Mouse (Mus musculus): ENCODE measurements around the gene Insl3. TPM values are rescaled to one million over a fixed set of nuclear protein-coding genes. Genes with fewer than 3 reads are reported as not detected.
A peak's percentile ranks its signal among the peaks of the same experiment; 100 is the strongest.

Gene Insl3
- polyA plus RNA-seq, 1 experiment from 2014 or later: 1.9 TPM

DNA sequence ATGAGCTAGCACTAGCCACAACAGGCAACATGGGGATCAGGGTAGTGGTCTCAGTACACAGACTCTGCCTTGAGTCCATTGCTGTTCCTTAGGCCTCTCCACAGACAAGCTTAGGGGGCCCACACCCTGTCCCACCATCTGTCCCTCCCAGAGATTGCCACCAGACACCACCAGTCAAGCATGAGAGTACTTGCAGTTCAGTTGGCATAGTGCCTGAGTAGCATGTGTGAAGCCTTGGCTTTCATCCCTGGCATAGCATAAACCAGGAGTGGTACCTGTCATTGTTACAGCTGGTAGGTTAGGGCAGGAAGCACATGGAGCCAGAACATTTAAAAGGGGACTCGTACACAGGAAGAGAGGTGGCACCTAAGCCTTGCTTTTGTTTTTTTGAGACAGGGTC is 29.3 kb upstream of the Insl3 start:
- DNase-seq (ENCODE audit: low spot score) (no peak), ATAC-seq (ENCODE audit: low FRiP score, low TSS enrichment) (no peak)
- no peaks in the 10 kb centered on the region for H3K36me3 ChIP-seq (ENCODE audit: control insufficient read depth, insufficient read depth, low read length)
- no peak overlapping the region for H3K4me3 ChIP-seq (ENCODE audit: low read depth, low read length)
- no peaks in the 10 kb centered on the region for H3K4me1 ChIP-seq (replicated peaks; ENCODE audit: control insufficient read depth, insufficient read depth)
- H3K27ac ChIP-seq (replicated peaks): no peak overlapping the region
- H3K27me3 ChIP-seq (ENCODE audit: control insufficient read depth, insufficient read depth, low read length): peaks cover 4% of the 10 kb centered on the region; the same call in 1 of the 2 replicates
- no peak overlapping the region for H3K4me2 ChIP-seq (replicated peaks; ENCODE audit: low read depth)
- TF ChIP-seq CTCF (IDR thresholded peaks at IDR 0.05; ENCODE audit: low read depth): no peak
- no peak for TF ChIP-seq EP300 (optimal IDR thresholded peaks at IDR 0.05)
- 56% methylated on average over 1 of the region's 1 CpGs for WGBS
- H3K9me3 ChIP-seq (ENCODE audit: control insufficient read depth, low read length): no peaks in the 10 kb centered on the region
- peak overlapping the region; percentile 8; the same call in 1 of the 2 replicates for H3K9ac ChIP-seq (ENCODE audit: low read length)

DNA sequence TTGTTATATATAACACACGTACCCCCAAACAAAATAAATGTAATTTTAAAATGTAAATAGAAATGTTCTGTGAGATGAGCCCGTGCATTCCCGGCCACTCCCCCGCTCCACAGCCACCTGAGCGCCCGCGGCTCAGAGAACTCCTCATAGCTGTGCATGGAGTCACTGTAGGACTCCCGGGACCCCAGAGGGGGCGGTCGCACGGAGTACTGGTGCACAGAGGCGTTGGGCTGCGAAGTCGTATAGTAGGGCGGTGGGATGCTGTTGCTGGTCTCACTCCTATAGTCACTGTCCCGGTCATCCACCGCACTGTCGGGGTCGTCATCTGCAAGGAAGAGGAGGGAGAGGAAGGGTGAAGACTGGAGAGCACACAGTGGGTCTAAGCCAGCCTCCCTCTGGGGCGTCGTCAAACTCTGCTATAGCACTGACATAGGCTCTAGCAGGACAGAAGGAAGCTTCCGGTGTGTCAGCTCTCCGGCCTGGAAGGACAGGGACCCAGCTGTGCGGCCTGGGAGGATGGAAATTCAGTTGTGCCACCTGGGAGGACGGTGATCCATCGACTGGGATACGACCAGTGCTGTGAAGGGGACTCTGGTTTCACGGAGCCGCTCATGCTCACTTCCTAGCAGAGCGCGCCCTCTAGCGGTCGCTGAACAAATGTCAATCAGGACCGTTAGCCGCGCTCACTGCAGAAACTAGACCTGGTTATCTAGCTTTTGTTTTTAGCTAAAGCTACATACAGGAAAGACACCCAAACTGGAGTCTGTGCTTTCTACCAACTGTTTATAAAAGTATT is 28.5 kb upstream of the Insl3 start:
- DNase-seq (ENCODE audit: low spot score): peak; percentile 84

DNA sequence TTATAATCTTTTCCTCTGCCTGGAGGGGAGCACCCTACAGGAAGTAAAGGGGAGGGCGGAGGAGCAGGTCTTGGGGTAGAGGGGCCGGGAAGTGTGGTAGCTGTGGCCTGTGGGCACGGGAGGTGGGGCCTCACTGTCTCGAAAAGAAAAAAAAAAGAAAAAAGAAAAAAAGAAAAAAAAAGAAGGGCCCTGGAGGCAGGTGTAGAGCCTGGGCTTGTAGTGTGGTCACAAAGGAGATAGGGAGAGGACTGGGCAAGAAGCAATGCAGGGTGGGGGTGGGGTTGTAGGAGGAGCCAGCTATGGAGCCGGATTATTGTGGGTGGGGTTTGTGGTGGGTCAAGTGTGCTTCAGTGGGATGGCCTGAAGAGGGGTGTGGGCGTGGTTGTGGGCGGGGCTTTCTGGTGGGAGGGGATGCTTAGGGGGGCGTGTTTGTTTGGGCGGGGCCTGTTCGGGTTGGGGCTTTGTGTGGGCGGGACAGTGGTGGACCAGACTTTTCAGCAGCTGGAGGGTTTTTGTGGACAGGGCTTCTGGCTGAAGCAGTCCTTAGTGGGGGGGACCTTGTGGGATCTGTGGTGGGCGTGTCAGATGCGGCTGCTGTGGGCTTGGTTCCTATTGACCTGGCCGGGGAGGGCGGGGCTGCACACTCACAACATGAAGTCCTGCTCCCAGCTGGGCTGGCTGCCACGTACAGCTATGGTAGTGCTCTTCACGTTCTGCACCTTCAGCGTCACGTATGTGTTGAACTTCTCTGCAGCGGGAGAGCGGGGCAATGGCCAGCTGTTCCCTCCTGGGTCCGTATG is 23.5 kb upstream of the Insl3 start:
- Histone ChIP-seq H3K36me3 (ENCODE audit: control insufficient read depth, insufficient read depth, low read length) (no peaks in the 10 kb centered on the region), H3K4me1 (replicated peaks; ENCODE audit: control insufficient read depth, insufficient read depth) (no peaks in the 10 kb centered on the region; the same call in 1 of the 2 replicates), H3K4me3 (ENCODE audit: low read depth, low read length) (no peak overlapping the region), H3K4me2 (replicated peaks; ENCODE audit: low read depth) (peak overlapping the region; percentile 44), H3K9me3 (ENCODE audit: control insufficient read depth, low read length) (no peaks in the 10 kb centered on the region), H3K9ac (ENCODE audit: low read length) (no peak overlapping the region), H3K27ac (replicated peaks) (no peak overlapping the region), H3K27me3 (ENCODE audit: control insufficient read depth, insufficient read depth, low read length) (peaks cover under 1% of the 10 kb centered on the region; the same call in 1 of the 2 replicates)
- peak; percentile 87 for DNase-seq (ENCODE audit: low spot score)
- WGBS: 4% methylated on average over 21 of the region's 22 CpGs
- TF ChIP-seq EP300 (optimal IDR thresholded peaks at IDR 0.05): no peak
- TF ChIP-seq CTCF (IDR thresholded peaks at IDR 0.05; ENCODE audit: low read depth): no peak
- peak; percentile 68 for ATAC-seq (ENCODE audit: low FRiP score, low TSS enrichment)

More for the DNA sequence above, 28.5 kb upstream of the Insl3 start:
- ATAC-seq (ENCODE audit: low FRiP score, low TSS enrichment): peak; percentile 36; the same call in 1 of the 2 replicates
- Histone ChIP-seq H3K27me3 (ENCODE audit: control insufficient read depth, insufficient read depth, low read length) (peaks cover 4% of the 10 kb centered on the region; the same call in 1 of the 2 replicates), H3K27ac (replicated peaks) (no peak overlapping the region), H3K4me3 (ENCODE audit: low read depth, low read length) (no peak overlapping the region), H3K9me3 (ENCODE audit: control insufficient read depth, low read length) (no peaks in the 10 kb centered on the region), H3K9ac (ENCODE audit: low read length) (no peak overlapping the region), H3K4me1 (replicated peaks; ENCODE audit: control insufficient read depth, insufficient read depth) (no peaks in the 10 kb centered on the region), H3K36me3 (ENCODE audit: control insufficient read depth, insufficient read depth, low read length) (no peaks in the 10 kb centered on the region), H3K4me2 (replicated peaks; ENCODE audit: low read depth) (no peak overlapping the region)
- TF ChIP-seq CTCF (IDR thresholded peaks at IDR 0.05; ENCODE audit: low read depth): peak; percentile 98
- TF ChIP-seq EP300 (optimal IDR thresholded peaks at IDR 0.05): no peak
- WGBS: 9% methylated on average over 36 of the region's 36 CpGs

DNA sequence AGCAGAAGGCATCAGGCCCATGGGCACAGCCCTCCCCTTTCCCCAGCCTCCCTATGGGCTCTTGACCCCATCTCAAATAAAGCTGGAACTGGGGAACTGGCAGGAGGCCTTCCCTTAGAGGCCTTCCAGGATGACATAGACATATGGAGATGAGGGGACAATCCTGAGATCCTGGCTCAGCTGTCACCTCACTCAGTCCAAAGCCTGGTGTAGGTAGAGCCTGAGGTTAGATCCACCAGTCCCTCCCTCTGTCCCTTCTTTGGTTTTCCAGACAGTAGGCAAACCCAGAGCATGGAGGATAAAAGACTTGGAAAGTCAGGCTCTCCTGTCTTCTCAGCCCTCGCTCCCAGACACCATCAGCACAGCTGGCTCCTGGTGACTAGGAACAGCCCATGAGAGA is 22.2 kb upstream of the Insl3 start:
- 57% methylated on average over 1 of the region's 1 CpGs for WGBS
- TF ChIP-seq EP300 (optimal IDR thresholded peaks at IDR 0.05) (no peak), CTCF (IDR thresholded peaks at IDR 0.05; ENCODE audit: low read depth) (no peak)
- Histone ChIP-seq H3K4me1 (replicated peaks; ENCODE audit: control insufficient read depth, insufficient read depth) (peaks cover 7% of the 10 kb centered on the region; the same call in 1 of the 2 replicates), H3K9me3 (ENCODE audit: control insufficient read depth, low read length) (no peaks in the 10 kb centered on the region), H3K4me2 (replicated peaks; ENCODE audit: low read depth) (no peak overlapping the region), H3K36me3 (ENCODE audit: control insufficient read depth, insufficient read depth, low read length) (no peaks in the 10 kb centered on the region), H3K4me3 (ENCODE audit: low read depth, low read length) (no peak overlapping the region), H3K9ac (ENCODE audit: low read length) (no peak overlapping the region), H3K27ac (replicated peaks) (no peak overlapping the region), H3K27me3 (ENCODE audit: control insufficient read depth, insufficient read depth, low read length) (no peaks in the 10 kb centered on the region)
- no peak for DNase-seq (ENCODE audit: low spot score)
- ATAC-seq (ENCODE audit: low FRiP score, low TSS enrichment): no peak

DNA sequence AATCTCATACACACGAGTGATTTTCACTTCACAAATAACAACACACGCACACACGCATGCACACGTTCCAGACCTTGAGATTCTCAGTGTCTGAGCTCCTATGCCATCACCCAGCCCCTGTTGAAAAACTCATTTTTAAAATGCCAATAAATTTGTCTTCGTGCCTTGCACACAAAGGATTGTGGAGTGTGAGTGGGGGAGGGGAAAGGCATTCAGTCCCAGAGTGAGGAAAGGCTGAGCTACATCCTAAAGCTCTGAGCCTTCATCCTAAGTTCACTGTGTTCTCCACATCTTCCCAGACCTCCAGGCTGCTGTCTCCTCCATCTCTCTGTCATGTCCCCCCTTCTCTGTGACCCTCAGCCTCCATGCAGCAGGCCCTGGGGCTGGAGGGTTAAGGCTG is 21.8 kb upstream of the Insl3 start:
- no peaks in the 10 kb centered on the region for H3K27me3 ChIP-seq (ENCODE audit: control insufficient read depth, insufficient read depth, low read length)
- H3K9me3 ChIP-seq (ENCODE audit: control insufficient read depth, low read length): no peaks in the 10 kb centered on the region
- WGBS: 60% methylated on average over 5 of the region's 5 CpGs
- ATAC-seq (ENCODE audit: low FRiP score, low TSS enrichment) (no peak), DNase-seq (ENCODE audit: low spot score) (no peak)
- H3K36me3 ChIP-seq (ENCODE audit: control insufficient read depth, insufficient read depth, low read length): no peaks in the 10 kb centered on the region
- no peak overlapping the region for H3K9ac ChIP-seq (ENCODE audit: low read length)
- TF ChIP-seq CTCF (IDR thresholded peaks at IDR 0.05; ENCODE audit: low read depth): no peak
- no peak for TF ChIP-seq EP300 (optimal IDR thresholded peaks at IDR 0.05)
- H3K4me3 ChIP-seq (ENCODE audit: low read depth, low read length): no peak overlapping the region
- H3K4me1 ChIP-seq (replicated peaks; ENCODE audit: control insufficient read depth, insufficient read depth): peaks cover 7% of the 10 kb centered on the region; the same call in 1 of the 2 replicates
- H3K27ac ChIP-seq (replicated peaks): no peak overlapping the region
- no peak overlapping the region for H3K4me2 ChIP-seq (replicated peaks; ENCODE audit: low read depth)

All from stomach, postnatal 0 days (tissue).